Mouse (Mus musculus) gastrocnemius, postnatal 36 days (tissue): Measurements from ENCODE around the gene Mgat3. TPM values are rescaled to one million over a fixed set of nuclear protein-coding genes. Genes with fewer than 3 reads are reported as not detected.

Source experiments
- DNase-seq, 2 experiments: peaks; one replicate each; pipeline ENCODE4 v3.0.0; 2022
- intact Hi-C: fragments of 180-260 bp; cut with DNase I; formaldehyde crosslinking; loops from one replicate; pipeline ENCODE4 v1.15.1; 2025
- total RNA-seq, 2 experiments: library from RNA; stranded (reverse); gene quantifications; 2 replicates each; pipeline ENCODE4 v1.2.3; 2021

Gene Mgat3
- total RNA-seq, 2 experiments from 2014 or later: 0.64 to 0.96 TPM

DNA sequence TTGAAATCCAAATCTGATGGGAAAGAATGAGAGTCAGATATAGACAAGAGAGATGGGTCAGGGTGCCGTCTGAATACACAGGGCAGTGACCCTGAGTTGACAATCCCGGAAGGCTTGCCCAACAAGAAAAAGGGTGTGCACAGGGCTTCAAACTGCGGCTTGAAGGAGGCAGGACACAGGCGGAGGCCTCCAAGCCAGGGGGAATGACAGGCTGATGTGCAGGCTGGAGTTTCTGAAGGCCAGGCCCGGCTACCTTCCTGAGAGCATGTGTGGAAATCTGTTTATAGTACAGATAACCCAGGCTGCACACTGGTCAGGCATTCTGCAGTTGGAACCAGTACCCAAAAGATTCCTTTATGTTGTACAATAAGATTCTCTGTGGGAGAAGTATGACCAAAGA is 26.0 kb upstream of the Mgat3 start:
- intact Hi-C loops: no loop called here

DNA sequence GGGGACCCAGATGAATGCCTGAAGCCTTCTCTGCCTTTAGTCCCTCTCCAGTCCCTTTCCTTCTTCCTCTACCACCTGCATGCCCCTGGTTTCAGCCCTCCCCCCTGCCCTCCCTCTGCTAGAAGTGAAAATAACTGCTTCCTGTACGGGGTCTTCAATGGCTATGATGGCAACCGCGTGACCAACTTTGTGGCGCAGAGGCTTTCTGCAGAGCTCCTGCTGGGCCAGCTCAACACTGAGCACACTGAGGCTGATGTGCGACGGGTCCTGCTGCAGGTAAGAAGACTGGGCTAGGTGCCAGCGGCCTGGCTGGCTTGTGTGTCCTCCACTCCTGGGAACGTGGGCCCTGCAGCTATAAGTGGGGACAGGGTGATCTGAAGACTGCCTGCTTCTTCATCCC is 25.0 kb upstream of the Mgat3 start:
- intact Hi-C loops: no loop called here
- no peak for DNase-seq

More for the DNA sequence above, 26.0 kb upstream of the Mgat3 start:
- no peak for DNase-seq

DNA sequence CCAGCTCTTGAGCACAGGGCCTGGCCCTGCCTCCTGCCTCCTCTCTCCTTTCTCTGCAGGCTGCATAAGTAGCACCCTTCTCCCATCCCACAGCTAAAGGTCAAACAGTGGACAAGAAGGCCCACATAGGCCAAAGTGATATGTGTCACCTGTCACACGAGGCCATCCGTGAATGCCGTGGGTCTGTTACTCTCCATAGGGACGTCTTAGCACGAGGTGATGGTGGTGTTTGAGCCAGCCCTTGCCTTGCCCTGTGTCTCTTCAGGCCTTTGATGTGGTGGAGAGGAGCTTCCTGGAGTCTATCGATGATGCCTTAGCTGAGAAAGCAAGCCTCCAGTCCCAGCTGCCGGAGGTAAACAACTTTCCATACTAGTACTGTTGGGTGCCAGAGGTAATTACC is 24.0 kb upstream of the Mgat3 start:
- intact Hi-C loops: no loop called here
- no peak for DNase-seq

DNA sequence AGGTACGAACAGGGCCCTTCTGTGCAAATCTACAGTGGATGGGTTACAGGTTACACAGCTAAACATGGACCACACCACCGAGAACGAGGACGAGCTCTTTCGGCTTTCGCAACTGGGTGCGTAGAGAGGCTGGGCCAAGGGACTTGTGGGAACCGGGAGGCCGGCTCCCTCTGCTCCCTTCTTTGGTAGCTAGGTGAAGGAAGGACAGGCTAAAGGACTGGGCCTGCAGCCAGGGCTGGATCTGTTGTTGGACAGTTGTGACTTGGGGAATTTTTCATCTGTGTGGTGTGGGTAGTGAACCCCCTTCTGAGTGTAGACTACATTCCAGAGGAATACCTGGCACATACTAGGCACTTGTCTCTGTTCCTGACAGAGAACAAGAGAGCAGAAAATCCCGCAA is 20.9 kb upstream of the Mgat3 start:
- DNase-seq: no peak
- intact Hi-C loops: no loop called here

DNA sequence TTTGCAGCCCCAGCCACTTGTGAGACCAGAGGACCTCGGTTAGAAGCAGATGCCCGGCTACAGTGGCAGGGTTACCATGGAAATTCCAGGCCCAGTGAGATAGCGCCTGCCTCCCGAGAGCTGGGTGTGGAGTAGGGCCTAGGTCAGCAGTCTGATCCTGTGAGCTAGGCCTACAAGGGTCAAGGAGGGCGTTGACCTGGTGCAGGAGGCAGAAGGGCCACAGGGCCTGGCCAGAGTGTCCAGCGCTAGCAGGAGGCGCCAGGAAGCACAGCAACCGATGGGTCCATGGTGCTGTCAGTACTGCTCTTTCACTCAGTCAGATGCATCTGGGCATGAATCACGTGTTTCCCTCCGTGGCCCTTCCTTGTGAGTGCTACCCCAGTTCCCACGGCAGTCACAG is 19.8 kb upstream of the Mgat3 start:
- intact Hi-C loops: no loop called here
- DNase-seq: no peak

DNA sequence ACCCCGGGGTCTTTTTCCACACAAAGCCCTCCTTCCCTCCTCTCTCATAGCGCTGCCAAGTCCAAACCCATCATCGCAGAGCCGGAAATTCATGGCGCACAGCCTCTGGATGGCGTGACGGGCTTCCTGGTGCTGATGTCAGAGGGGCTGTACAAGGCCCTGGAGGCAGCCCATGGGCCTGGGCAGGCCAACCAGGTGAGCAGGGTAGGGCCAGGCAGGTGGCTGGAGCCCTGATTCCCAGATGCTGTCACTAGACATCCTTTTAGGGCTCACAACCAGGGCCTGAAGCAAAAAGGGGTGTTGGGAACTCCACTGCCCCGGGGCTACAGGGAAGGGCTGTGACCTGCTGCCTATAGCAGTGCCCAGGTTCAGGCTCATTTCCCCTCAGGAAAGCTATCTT is 17.8 kb upstream of the Mgat3 start:
- no peak for DNase-seq
- intact Hi-C loops: no loop called here

DNA sequence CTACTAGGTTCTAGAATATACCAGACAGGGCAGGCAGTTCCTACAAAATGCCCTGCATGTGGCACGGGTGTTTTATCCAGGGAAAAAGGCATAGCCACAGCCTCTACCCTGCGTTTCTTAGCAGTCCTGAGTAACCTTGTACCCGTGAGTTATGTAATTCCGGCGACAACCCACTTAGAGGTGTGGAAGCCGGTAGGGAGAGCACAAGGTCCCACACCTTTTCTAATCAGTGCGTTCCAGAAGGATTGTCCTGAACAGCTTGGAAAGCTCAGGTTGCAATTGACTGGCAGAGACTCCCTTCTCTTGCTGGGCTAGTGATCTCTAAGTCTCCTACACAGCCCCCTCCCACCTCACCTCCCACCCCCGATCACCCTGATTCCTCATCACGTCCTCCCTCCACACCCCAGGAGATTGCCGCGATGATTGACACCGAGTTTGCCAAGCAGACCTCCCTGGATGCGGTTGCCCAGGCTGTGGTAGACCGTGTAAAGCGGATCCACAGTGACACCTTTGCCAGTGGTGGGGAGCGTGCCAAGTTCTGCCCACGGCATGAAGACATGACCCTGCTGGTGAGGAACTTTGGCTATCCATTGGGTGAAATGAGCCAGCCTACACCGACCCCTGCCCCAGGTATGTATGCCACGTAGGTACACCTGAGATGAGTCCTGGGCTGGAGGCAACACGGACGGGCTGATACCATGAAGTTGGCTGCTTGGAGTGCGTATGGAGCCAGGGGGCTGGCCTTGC is 16.2 kb upstream of the Mgat3 start:
- intact Hi-C loops: no loop called here
- DNase-seq: no peak

DNA sequence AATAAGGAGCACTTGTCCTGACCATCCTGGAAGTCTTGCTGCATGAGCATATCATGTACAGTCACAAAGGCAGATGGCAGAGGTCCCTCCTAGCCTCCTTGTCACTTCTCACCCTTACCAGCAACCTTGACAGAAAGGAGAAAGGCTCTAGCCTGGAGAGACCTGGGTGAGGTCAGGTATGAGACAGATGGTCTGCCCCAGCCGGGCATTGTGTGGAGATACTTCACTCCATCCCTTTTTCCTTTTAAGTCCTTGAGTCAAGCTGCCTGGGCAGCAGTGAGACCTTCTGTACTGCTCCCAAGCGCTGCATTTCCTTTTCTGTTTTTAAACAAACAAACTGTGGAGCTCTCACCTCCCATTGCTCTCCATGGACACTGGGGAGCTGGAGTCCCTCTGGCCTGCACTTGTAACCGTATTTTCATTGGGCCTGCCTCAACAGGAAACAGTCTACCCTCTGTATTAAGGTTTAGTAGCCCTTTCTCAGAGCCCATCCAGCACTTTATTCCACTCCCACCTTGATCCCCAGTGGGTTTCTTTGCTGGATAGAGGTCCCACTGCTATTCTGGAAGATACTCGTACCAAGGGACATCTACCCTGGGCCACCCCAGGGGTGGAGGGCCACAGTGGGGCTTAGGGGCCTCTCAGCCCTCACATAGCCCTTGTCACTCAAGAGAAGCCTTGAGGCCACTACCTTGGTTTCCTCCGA is 15.4 kb upstream of the Mgat3 start:
- no peak for DNase-seq
- intact Hi-C loops: no loop called here

DNA sequence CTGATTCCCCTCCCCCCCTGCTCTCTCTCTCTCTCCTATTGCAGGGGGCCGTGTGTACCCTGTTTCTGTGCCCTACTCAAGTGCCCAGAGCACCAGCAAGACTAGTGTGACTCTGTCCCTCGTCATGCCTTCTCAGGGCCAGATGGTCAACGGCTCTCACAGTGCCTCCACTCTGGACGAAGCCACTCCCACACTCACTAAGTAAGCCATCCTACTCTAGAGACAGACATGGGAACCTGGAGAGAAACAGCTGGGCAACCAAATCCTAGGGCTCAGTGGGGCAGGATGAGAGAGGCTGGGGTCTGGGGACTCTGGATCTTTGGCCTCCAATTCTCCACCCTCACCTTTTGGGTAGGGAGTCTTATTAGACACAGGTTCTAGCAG is 14.8 kb upstream of the Mgat3 start:
- no peak for DNase-seq
- intact Hi-C loops: no loop called here

DNA sequence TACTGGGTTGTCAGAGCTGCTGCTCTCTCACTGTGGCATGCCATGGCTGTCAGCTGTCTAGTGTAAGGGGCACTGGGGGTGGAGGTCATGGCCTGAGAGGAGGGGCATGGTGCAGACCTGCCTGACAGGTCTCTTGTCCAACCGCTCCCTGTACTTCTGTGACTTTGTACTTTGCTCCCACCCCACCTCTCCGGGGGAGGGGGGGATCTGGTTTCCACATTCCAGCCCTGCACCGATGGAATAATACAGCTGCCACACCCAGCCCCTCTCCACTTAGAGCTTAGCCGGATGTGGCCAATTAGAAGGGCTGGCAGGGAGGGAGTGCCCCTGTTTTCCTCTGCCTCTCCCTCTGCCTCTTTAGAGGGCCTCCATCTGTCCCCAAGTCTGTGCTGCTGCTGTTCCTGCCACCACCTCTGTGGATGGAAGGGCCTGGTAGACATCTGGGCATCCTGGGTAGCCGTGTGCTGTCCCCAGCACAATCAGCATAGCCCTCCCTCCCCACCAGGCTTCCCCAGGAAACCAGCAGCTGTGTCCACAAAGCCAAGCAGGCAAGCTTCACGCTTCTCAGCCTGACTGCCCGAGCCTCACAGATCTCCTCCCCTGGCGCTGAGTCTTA is 14.1 kb upstream of the Mgat3 start:
- DNase-seq: no peak
- intact Hi-C loops: no loop called here

DNA sequence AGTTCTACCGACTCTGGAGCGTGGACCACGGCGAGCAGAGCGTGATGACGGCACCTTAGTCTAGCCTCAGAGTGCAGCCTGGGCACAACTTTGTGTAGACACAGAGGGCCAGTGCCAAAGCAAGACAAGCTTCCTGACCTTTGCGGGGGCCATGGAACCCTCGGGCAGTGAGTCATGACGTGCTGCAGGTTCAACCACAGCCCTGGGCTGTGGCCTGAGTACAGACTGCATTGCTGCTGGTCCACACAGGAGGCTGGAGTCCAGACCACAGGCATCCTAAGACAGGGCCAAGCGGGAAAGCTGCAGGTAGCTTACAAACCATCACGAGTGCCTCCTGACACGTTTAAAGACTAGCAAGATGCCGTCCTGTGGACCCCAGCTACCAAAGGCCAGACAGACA is 13.3 kb upstream of the Mgat3 start:
- no peak for DNase-seq
- intact Hi-C loops: no loop called here

DNA sequence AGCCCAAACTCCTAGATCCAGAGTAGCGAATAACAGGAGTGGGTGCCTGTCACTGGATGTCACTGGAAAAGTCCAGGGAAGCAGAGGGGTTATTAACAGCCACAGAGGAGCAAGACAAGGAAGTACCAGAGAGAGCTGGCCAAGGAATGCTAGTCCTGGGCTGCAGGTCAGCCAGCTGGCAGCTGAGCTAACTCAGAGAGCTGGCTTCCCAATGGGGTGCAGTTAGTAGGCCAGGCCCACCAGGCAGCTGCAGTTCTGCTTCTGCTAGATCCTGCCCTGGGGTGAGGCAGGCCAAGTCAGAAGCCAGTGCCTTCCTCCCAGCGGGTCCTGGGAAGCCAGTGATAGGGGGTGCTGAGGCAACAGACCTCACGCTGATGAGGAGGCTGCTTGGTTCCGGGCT is 12.8 kb upstream of the Mgat3 start:
- DNase-seq: no peak
- intact Hi-C loops: no loop called here

DNA sequence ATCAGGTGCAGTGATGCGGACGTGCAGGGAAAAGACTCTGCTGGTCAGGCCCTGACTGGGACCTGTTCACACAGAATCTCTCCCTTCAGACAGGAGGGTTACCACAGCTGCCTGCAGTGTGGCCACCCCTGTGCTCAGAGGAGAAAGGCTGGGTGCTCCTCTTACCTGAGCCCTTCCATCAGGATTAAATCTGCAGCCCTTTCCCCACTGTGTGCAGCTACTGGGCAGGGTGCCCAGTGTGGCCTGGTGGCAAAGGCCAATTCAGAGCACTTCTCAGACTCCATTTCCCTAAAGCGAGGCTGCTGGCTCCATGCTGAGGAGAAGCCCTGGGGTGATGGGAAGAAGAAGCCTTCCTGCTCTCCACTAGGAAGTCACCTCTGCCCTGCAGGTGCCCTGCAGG is 12.3 kb upstream of the Mgat3 start:
- intact Hi-C loops: no loop called here
- no peak for DNase-seq

DNA sequence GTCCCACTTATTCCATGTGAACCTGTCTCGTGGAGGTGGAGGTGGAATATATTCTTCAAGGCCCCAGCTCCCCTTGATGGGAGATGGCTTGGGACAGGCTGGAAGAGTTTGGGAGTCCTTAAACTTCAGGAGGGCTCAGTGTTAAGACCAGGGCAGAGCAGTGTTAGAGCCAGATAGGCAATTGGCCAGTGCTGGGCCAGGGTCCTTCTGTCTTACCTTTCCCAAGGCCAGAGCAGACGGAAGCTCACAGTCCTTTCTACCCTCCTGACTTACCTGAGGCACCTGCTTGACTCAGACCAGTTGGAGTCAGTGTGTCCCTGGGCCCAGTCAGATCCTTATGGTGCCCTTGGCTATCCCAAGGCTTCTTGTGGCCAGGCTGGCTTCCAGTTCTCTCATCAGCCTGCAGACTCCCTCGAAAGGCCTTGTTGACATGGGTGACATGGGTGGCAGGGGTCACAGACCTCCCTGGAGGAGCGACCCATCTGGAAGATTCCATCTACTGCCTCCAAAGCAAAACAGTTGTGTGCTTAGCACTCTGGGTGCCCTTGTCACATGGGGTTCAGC is 11.0 kb upstream of the Mgat3 start:
- intact Hi-C loops: no loop called here
- DNase-seq: no peak

DNA sequence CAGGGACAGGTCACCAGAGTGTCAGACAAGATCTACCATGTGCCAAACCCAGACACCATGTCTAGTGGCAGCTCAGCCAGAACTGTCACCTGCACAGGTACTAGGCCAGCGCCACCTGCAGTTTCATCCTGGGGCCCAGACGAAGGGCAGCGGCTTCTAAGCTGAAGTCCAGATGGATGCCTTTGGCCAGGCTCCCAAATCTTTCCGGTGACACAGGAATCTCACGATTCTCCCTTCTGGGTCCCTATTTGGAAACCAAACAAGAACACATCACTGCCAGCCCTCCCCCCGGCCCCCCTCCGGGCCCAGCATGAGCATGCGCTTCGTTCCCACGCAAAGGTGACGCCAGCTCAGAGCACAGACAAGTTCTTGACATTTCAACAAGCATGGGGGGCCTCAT is 10.2 kb upstream of the Mgat3 start:
- DNase-seq: no peak
- intact Hi-C loops: no loop called here

DNA sequence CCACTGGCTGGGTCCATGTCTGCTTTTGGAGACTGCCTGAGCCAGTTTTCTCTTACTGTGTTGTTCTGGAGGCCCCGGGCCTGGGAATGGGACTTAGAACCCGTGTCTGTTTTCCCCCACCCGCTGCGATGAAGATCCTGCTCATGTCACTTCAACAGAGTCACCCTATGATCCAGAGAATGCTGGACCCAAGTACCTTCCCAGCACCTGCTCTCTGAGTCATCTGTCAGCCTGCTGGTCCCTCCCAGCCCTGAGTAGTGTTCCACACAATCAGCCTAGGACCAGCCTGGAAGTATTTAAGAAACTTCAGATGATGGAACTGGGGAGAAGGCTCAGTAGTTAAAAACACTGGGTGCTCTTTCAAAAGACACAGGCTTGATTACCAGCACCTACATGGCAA is 9.8 kb upstream of the Mgat3 start:
- intact Hi-C loops: no loop called here

DNA sequence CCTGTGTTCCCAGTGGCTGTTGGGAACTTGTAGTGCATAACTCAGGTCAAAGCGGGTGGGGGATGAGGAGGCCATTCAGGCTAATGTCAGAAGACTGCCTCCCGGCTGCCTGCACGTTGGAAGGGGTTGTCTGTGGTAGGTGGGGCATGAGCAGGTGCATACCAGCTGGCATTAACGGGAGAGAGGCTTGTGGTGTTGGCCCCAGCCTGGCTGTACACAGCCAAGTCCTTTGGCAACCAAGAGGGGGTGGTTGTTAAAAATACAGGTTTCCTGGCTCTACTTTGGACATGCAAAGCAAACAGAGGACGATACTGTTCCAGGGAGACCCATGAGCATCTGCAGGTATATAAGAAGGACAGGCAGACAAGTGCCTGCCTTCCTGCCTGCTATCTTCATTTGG is 8.1 kb upstream of the Mgat3 start:
- no peak for DNase-seq
- intact Hi-C loops: no loop called here

More for the DNA sequence above, 9.8 kb upstream of the Mgat3 start:
- no peak for DNase-seq

DNA sequence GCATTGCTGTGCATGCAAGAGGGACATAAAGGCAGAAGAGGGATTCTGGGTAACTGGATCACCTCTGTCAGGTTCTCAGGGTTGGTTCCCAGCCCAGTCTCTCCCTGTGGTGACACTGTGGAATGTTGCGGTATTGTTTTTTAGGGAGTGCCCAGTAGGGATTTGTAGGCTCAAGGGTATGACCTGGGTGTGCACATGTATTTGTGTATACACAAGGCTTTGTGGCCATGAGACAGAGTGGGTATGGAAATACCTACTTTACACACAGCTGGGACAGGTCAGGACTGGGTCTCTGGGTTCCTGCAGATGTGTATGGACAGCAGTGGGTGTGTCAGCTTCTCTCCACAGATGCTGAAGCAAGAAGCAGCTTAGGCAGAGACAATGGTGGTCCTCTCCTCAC is 4.0 kb upstream of the Mgat3 start:
- no peak for DNase-seq
- intact Hi-C loops: no loop called here

DNA sequence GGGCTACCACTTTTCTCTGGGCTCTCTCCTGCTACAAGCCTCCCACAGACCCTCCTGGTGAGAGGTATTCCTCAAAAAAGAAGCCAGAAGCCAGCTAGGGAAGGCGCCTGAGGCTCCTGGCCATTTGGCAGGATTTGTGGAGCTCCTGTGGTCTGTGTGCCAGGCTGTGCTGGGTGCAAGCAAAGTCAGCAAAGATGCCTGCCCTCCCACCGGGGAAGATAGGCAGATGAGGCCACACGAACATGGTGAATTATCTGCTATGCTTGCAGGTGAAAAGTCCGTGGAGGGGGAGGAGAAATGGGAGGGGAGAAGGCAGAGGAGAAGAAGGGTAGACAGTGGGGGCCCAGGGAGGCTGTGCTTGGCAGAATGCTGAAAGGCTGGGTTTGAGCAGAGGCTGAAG is 3.2 kb upstream of the Mgat3 start:
- intact Hi-C loops: no loop called here
- no peak for DNase-seq

DNA sequence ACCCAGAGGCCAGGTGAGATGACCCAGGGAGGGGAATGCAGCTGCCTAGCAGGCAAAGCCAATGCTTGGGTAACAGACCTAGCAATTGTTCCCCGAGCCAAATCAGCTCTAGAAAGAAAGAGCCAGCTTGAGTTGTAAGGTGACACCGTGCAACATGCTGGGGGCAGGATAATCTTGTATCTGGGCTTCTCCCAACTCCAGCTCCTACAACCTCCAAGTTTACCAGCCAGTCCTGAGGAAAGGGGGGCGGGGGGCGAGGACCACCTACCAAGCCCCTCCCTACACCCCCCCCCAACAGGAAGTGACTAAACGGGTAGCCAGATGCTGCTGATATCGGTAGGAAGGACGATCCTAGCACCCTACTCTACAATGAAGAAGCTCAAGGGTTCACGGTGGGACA is 2.2 kb upstream of the Mgat3 start:
- intact Hi-C loops: no loop called here
- DNase-seq: no peak

DNA sequence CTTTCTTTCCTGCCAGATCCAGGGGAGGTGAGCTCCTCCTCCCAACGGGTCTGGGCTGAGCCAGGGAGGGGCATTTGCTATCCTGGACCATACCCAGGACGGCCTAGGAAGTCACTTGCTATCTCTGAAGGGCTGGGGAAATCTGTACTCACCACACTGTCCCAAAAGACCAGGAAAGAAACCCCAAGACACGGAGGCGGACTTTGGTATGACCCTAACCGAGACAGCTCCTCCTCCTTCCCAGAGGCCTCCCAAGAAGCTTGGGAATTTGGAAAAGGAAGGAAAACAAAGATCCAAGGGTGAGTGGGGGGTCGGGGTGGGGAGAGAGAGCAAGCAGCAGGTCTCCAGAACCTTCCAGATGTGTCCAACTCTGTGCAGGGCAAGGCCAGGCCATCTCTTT is 1.7 kb upstream of the Mgat3 start:
- intact Hi-C loops: no loop called here
- no peak for DNase-seq
